Mouse (Mus musculus) liver, embryonic 14.5 days (tissue): ENCODE measurements around the gene Lipc.

Experiments
- CTCF ChIP-seq: IDR thresholded peaks from 2 replicates; pipeline ENCODE4 v1.5.1; 2016; ENCODE audit warnings: antibody characterized with exemption, low read depth, control low read depth
- EP300 ChIP-seq: IDR thresholded peaks from 2 replicates; pipeline ENCODE4 v1.6.1; 2016; ENCODE audit warnings: antibody characterized with exemption, low read depth

DNA sequence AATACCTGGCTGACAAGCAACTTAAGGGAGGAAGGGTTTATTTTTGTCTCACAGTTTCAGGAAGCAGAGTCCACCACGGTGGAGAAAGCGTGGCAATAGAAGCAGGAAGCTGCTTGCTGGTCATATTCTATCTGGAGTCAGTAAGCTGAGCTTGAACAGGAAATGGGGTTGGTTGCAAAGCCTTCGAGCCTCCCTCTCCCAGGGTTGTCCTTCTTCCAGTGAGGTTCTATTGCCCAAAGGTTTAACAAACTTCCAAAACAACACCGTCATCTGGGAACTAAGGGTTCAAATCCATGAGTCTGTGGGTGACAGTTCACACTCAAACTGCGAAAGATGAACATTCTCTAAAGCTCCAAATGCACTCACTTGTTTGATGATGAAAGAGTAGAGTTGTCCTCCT, 27.1 kb upstream of the Lipc start:
- TF ChIP-seq CTCF (no peak), EP300 (no peak)
